Mouse (Mus musculus): ENCODE results near the gene Gpr3.

The Gpr3 gene

GRCm38 (mm10) chr4:133211751-133212561, at the start of gene Gpr3, which contains the start of gene Cd164l2:
TSS of gene Gpr3 (minus strand) at chr4:133212536.
TSS of gene Cd164l2 (plus strand) at chr4:133212131.
- no peak for DNase-seq (ENCODE audit: low spot score)

GRCm38 (mm10) chr4:133261641-133262374, 49.5 kb upstream of the Gpr3 start:
- DNase-seq (ENCODE audit: low spot score): peak; percentile 61

GRCm38 (mm10) chr4:133257798-133258408, 45.6 kb upstream of the Gpr3 start:
- peak; percentile 72 for DNase-seq (ENCODE audit: low spot score)

- peak; percentile 63 for DNase-seq (ENCODE audit: low spot score)
Observed at GRCm38 (mm10) chr4:133257230-133257629, 44.9 kb upstream of the Gpr3 start.

GRCm38 (mm10) chr4:133256820-133257219, 44.5 kb upstream of the Gpr3 start:
- no peak for DNase-seq (ENCODE audit: low spot score)

- DNase-seq (ENCODE audit: low spot score): no peak
Observed at GRCm38 (mm10) chr4:133255392-133255791, 43.1 kb upstream of the Gpr3 start.

GRCm38 (mm10) chr4:133253412-133253811, 41.1 kb upstream of the Gpr3 start:
- no peak for DNase-seq (ENCODE audit: low spot score)

- no peak for DNase-seq (ENCODE audit: low spot score)
Observed at GRCm38 (mm10) chr4:133252089-133252488, 39.8 kb upstream of the Gpr3 start.

GRCm38 (mm10) chr4:133251214-133251613, 38.9 kb upstream of the Gpr3 start:
- DNase-seq (ENCODE audit: low spot score): peak; percentile 72

- peak; percentile 90 for DNase-seq (ENCODE audit: low spot score)
Observed at GRCm38 (mm10) chr4:133250609-133251008, 38.3 kb upstream of the Gpr3 start.

- no peak for DNase-seq (ENCODE audit: low spot score)
Observed at GRCm38 (mm10) chr4:133247806-133248449, 35.6 kb upstream of the Gpr3 start.

- no peak for DNase-seq (ENCODE audit: low spot score)
Observed at GRCm38 (mm10) chr4:133247072-133247471, 34.7 kb upstream of the Gpr3 start.

GRCm38 (mm10) chr4:133244289-133244688, 32.0 kb upstream of the Gpr3 start:
- DNase-seq (ENCODE audit: low spot score): no peak

- DNase-seq (ENCODE audit: low spot score): no peak
Observed at GRCm38 (mm10) chr4:133243538-133243937, 31.2 kb upstream of the Gpr3 start.

GRCm38 (mm10) chr4:133242710-133243109, 30.4 kb upstream of the Gpr3 start:
- DNase-seq (ENCODE audit: low spot score): no peak

- no peak for DNase-seq (ENCODE audit: low spot score)
Observed at GRCm38 (mm10) chr4:133241910-133242309, 29.6 kb upstream of the Gpr3 start.

- peak; percentile 94 for DNase-seq (ENCODE audit: low spot score)
Observed at GRCm38 (mm10) chr4:133240934-133241908, 28.9 kb upstream of the Gpr3 start.

- DNase-seq (ENCODE audit: low spot score): peak; percentile 90
Observed at GRCm38 (mm10) chr4:133240490-133240921, 28.2 kb upstream of the Gpr3 start, which contains the start of gene Map3k6. TSS of gene Map3k6 (plus strand) at chr4:133240818.

GRCm38 (mm10) chr4:133237911-133238310, 25.6 kb upstream of the Gpr3 start:
- DNase-seq (ENCODE audit: low spot score): no peak

- DNase-seq (ENCODE audit: low spot score): no peak
Observed at GRCm38 (mm10) chr4:133235415-133235814, 23.1 kb upstream of the Gpr3 start.

GRCm38 (mm10) chr4:133234771-133235170, 22.4 kb upstream of the Gpr3 start:
- DNase-seq (ENCODE audit: low spot score): no peak
